Mouse (Mus musculus) kidney, embryonic 14.5 days (tissue): ENCODE data around the gene Zdhhc1. TPM values are rescaled to one million over a fixed set of nuclear protein-coding genes. Genes with fewer than 3 reads are reported as not detected.

Source experiments
- ATAC-seq: fragments of 200-750 bp; cut with Nextera tagmentation; 2 replicates; pipeline ENCODE4 v1.8.0; 2017; ENCODE audit warnings: moderate number of reproducible peaks, mild to moderate bottlenecking, moderate TSS enrichment, moderate library complexity; ENCODE audit not compliant: low FRiP score, low TSS enrichment
- H3K27ac ChIP-seq: fragments of 300-500 bp; sonication (generic); 2 replicates; pipeline ENCODE4 v1.5.1; 2014; ENCODE audit warnings: low read depth, mild to moderate bottlenecking, low read length, moderate library complexity, mixed read lengths
- H3K27me3 ChIP-seq: fragments of 300-500 bp; sonication (generic); 2 replicates; pipeline ENCODE4 v1.6.1; 2014; ENCODE audit warnings: mild to moderate bottlenecking, low read length; ENCODE audit not compliant: control insufficient read depth, insufficient read depth
- H3K36me3 ChIP-seq: fragments of 300-500 bp; sonication (generic); 2 replicates; pipeline ENCODE4 v1.6.1; 2014; ENCODE audit warnings: low read length, mixed read lengths; ENCODE audit not compliant: control insufficient read depth, insufficient read depth
- H3K4me1 ChIP-seq: fragments of 300-500 bp; sonication (generic); 2 replicates; pipeline ENCODE4 v1.6.1; 2014; ENCODE audit warnings: low read length, mixed read lengths; ENCODE audit not compliant: control insufficient read depth, insufficient read depth
- H3K4me2 ChIP-seq: fragments of 300-500 bp; sonication (generic); replicated peaks from 2 replicates; pipeline ENCODE4 v1.6.1; 2014; ENCODE audit warnings: low read depth, mild to moderate bottlenecking, low read length
- H3K4me3 ChIP-seq: fragments of 300-500 bp; sonication (generic); 2 replicates; pipeline ENCODE4 v1.5.1; 2014; ENCODE audit warnings: mild to moderate bottlenecking, low read length
- H3K9ac ChIP-seq: fragments of 300-500 bp; sonication (generic); 2 replicates; pipeline ENCODE4 v1.6.1; 2014; ENCODE audit warnings: low read depth, mild to moderate bottlenecking, low read length, moderate library complexity
- H3K9me3 ChIP-seq: fragments of 300-500 bp; sonication (generic); 2 replicates; pipeline ENCODE4 v1.6.1; 2016; ENCODE audit warnings: low read length; ENCODE audit not compliant: control insufficient read depth
- WGBS: fragments of 180-500 bp; shearing (Covaris S2); extraction: QIAGEN DNeasy Blood & Tissue Kit; methylation state at CpG from one replicate; pipeline ENCODE4 v1.1.7; 2014; 5-methylcytosine and 5-hydroxymethylcytosine counted together
- polyA plus RNA-seq: library from polyadenylated mRNA; unstranded; fragments of >200 nt; fragmentation: Nextera tagmentation; extraction: Ambion mirVana; gene quantifications from 2 replicates; pipeline ENCODE4 v1.2.1, GENCODE M21; 2014

The Zdhhc1 gene
- polyA plus RNA-seq, 1 experiment from 2014 or later = 37.3 TPM

DNA sequence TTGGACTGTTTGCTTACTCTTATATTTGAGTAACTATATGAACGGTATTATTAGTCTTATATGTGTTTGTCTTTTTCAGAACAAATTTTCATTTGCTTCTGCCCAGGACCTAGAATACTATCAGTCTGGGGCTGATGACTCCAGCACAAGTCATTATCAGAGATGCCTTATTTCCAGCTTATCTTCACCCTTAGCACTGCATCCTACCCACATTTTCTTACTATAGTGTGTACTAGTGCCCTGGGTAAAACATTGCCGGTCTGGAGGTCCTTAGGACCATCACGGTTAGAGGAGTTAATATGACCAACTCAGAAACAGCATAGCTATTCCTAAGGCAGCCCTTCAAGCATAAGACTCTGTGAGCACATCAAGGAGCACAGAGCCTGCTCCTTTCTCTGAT lies 48.5 kb downstream of the Zdhhc1 start:
- Histone ChIP-seq H3K9ac (no peak overlapping the region), H3K4me1 (no peaks in the 10 kb centered on the region), H3K27ac (no peak overlapping the region), H3K4me2 (no peak overlapping the region), H3K4me3 (no peak overlapping the region), H3K9me3 (no peaks in the 10 kb centered on the region), H3K27me3 (no peaks in the 10 kb centered on the region), H3K36me3 (no peaks in the 10 kb centered on the region)
- ATAC-seq = no peak
- 90% methylated on average over 3 of the region's 3 CpGs for WGBS

DNA sequence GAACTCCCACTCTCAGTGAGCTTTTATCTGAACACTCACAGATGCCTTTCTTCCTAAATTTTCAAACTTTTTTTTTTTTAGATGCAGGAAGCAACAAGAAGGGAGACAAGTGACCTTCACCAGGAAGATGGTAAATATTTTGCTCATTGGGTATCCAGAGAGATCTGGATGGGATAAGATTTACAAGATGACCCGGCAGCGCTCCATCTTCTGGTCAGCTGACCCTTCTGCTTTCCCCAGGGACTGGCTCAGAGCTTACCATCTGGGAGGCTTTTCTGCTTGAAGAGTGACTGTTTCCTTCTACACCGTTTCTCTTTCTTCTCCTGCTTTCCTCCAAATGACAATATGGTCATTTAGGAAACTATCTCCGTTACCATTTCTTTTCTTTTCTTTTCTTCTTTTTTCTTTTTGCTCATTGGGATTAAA lies 50.6 kb downstream of the Zdhhc1 start:
- H3K27ac ChIP-seq = no peak overlapping the region
- 24% methylated on average over 4 of the region's 4 CpGs for WGBS
- no peaks in the 10 kb centered on the region for H3K36me3 ChIP-seq
- no peaks in the 10 kb centered on the region for H3K4me1 ChIP-seq
- H3K27me3 ChIP-seq = no peaks in the 10 kb centered on the region
- H3K4me2 ChIP-seq = no peak overlapping the region
- no peak overlapping the region for H3K4me3 ChIP-seq
- H3K9me3 ChIP-seq = no peaks in the 10 kb centered on the region
- H3K9ac ChIP-seq = no peak overlapping the region
- 0 out of 2 replicates have a peak, but pooled peaks have one; percentile 28 for ATAC-seq

DNA sequence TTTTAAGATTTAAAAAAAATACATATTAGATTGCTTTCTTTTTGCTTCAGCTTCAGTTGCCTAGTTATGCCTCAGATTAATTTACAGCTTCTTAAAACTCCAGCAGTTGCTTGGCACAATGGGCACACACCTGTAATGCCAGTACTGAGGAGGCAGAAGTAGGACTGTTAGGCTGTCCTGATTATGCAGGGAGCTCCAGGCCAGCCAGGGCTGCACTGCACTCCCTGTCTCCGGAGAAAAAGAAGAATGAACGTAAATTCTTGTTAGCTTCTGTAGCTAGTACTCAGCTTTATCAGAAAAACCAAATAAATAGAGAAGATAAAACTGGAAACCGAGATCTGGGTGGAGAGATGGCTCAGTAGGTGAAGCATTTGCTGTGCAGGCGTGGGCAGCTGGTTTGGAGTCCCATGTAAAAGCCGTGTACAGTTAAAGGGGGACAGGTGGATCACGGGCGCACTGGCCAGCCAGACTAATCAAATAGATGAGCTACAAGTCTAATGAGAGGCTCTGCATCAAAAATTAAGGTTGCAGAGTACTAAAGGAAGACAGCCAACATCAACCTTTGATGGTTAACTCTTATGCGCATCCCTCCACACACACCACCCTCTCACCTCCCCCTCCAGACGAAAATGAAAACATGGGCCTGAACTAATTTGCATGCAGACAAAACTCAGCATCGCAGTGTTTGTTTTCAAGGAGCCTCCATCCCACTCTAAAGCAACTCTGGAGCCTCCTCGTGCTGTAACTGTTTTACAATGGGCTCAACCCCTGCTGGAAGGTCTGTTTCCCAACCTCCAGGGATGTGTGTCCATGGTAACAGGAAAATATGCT lies 51.2 kb downstream of the Zdhhc1 start:
- peak; percentile 73; the same call in 1 of the 2 replicates for ATAC-seq
- H3K27me3 ChIP-seq = no peaks in the 10 kb centered on the region
- H3K36me3 ChIP-seq = no peaks in the 10 kb centered on the region
- 0 out of 2 replicates have a peak overlapping the region, but pooled peaks have one; percentile 6 for H3K27ac ChIP-seq
- H3K9ac ChIP-seq = no peak overlapping the region
- WGBS = 43% methylated on average over 11 of the region's 11 CpGs
- no peaks in the 10 kb centered on the region for H3K9me3 ChIP-seq
- H3K4me2 ChIP-seq = no peak overlapping the region
- H3K4me1 ChIP-seq = no peaks in the 10 kb centered on the region
- H3K4me3 ChIP-seq = no peak overlapping the region

DNA sequence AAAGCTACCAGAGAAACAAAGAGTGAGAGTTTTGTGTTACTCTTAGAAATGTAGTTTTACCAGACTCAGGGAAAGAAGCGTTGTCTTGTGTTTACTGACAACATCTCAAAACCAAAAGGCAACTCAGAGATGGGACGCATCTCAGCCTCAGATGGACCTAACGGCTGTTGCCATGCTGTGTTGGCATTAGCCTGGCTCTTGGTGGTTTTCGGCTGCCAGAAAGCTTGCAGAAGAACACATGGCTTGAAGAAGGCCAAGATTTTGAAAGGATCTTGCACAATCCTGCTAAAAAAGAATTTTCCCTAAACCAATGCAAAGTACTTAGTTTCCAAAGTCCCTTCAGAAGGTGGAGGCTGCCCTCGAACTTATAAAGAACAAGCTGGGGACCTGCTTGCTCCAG lies 54.0 kb downstream of the Zdhhc1 start:
- Histone ChIP-seq H3K4me3 (no peak overlapping the region), H3K27me3 (no peaks in the 10 kb centered on the region), H3K9me3 (no peaks in the 10 kb centered on the region), H3K36me3 (no peaks in the 10 kb centered on the region), H3K4me2 (no peak overlapping the region), H3K9ac (no peak overlapping the region), H3K27ac (no peak overlapping the region), H3K4me1 (no peaks in the 10 kb centered on the region)
- WGBS = 85% methylated on average over 5 of the region's 5 CpGs
- ATAC-seq = no peak

DNA sequence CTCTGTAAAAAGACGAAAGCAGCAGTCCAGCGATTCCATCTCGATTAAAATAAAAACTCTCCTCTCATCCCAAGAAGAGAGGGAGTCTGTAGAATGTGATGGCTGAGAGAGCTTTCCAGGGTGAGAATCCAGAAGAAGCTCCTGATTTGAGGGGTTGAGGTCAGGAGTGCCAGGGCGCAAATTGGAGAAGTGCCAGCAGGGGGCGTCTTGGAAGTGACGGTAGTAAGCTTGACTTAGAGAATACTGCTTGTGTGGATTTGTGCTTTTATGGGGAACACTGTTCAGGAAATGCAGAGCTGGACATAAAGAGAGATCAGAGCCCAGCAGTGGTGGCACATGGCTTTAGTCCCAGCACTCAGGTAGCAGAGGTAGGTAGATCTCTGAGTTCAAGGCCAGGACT lies 55.3 kb downstream of the Zdhhc1 start:
- Histone ChIP-seq H3K27ac (no peak overlapping the region), H3K4me3 (no peak overlapping the region), H3K9ac (no peak overlapping the region), H3K36me3 (no peaks in the 10 kb centered on the region), H3K9me3 (no peaks in the 10 kb centered on the region), H3K4me1 (no peaks in the 10 kb centered on the region), H3K27me3 (no peaks in the 10 kb centered on the region), H3K4me2 (no peak overlapping the region)
- WGBS = 14% methylated on average over 6 of the region's 6 CpGs
- no peak for ATAC-seq

GRCm38 (mm10) chr8:105438865-105439264 lies 57.8 kb downstream of the Zdhhc1 start:
- Histone ChIP-seq H3K9ac (no peak overlapping the region), H3K27ac (no peak overlapping the region), H3K4me2 (no peak overlapping the region), H3K4me1 (no peaks in the 10 kb centered on the region), H3K4me3 (no peak overlapping the region), H3K9me3 (no peaks in the 10 kb centered on the region), H3K27me3 (no peaks in the 10 kb centered on the region), H3K36me3 (no peaks in the 10 kb centered on the region)
- ATAC-seq = no peak
- WGBS = 48% methylated on average over 5 of the region's 5 CpGs

DNA sequence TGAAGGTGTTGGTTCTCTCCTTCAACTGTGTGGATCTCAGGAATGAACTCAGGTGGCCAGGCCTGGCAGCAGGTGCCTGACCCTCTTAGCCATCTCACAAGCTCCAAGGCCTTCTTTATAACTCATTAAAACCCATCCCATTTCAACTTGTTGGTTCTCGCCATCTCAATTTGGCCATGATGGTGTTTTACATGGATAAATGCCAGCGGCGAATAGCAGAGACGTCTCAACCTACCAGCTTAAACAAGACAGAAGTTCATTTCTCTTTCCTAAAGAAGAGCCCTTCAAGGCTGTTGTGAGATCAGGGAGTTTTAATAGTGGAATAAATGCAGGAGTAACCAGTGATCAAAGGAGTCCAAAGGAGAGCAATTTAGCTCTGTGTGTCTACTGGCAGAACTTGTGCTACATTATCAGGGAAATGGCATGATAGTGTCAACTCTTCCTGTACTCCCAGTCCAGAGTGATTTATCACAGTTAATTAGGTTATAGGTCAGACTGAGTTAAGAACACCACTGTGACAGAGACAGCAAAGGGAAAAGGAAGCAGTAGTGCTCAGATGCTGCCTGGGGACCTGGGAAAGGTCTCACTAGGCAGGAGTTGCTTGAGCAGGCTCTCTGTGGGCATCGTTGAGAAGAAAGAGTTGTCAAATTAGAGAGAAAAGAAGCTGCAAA lies 59.5 kb downstream of the Zdhhc1 start:
- H3K27me3 ChIP-seq = no peaks in the 10 kb centered on the region
- 81% methylated on average over 5 of the region's 5 CpGs for WGBS
- no peaks in the 10 kb centered on the region for H3K9me3 ChIP-seq
- H3K4me1 ChIP-seq = no peaks in the 10 kb centered on the region
- H3K4me3 ChIP-seq = no peak overlapping the region
- no peaks in the 10 kb centered on the region for H3K36me3 ChIP-seq
- H3K9ac ChIP-seq = no peak overlapping the region
- no peak overlapping the region for H3K27ac ChIP-seq
- no peak for ATAC-seq
- no peak overlapping the region for H3K4me2 ChIP-seq

GRCm38 (mm10) chr8:105436218-105436617 lies 60.5 kb downstream of the Zdhhc1 start:
- Histone ChIP-seq H3K4me3 (no peak overlapping the region), H3K36me3 (no peaks in the 10 kb centered on the region), H3K4me2 (no peak overlapping the region), H3K27ac (no peak overlapping the region), H3K9ac (no peak overlapping the region), H3K4me1 (no peaks in the 10 kb centered on the region), H3K9me3 (no peaks in the 10 kb centered on the region), H3K27me3 (no peaks in the 10 kb centered on the region)
- ATAC-seq = no peak
- 75% methylated on average over 5 of the region's 5 CpGs for WGBS

DNA sequence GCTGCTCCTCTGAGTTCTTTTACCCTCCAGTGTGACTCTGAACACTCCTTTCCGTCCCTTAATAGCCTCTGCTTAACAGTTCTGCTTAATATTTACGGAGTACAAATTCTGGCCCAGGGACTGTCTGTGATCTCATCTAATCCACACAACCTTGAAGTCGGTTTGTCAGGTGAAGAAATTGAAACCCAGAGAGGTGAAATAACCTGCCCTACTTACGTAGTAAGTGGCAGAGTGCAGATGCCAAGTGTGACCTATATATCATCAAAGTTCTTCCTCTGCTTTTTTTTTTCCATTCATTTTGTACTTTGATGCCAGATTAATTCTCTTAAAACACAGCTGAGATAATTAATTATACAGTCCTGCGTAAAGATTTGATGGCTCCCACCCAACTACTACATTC lies 62.6 kb downstream of the Zdhhc1 start:
- Histone ChIP-seq H3K36me3 (no peaks in the 10 kb centered on the region), H3K4me1 (no peaks in the 10 kb centered on the region), H3K9ac (no peak overlapping the region), H3K27ac (no peak overlapping the region), H3K27me3 (no peaks in the 10 kb centered on the region), H3K4me3 (no peak overlapping the region), H3K9me3 (no peaks in the 10 kb centered on the region), H3K4me2 (no peak overlapping the region)
- no peak for ATAC-seq
- 44% methylated on average over 5 of the region's 5 CpGs for WGBS
